Mouse (Mus musculus) CH12.LX (cell line): ENCODE results near the gene Ttll7. TPM values are rescaled to one million over a fixed set of nuclear protein-coding genes. Genes with fewer than 3 reads are reported as not detected.
A peak's percentile ranks its signal among the peaks of the same experiment; 100 is the strongest.

Source experiments
- DNase-seq: peaks from one replicate; pipeline ENCODE4 v3.0.0-alpha.2; 2013; ENCODE audit errors: extremely low read depth
- H3K27ac ChIP-seq: 2 replicates; pipeline ENCODE4 v1.5.1; 2012; ENCODE audit warnings: low read depth, mild to moderate bottlenecking, control low read depth, moderate library complexity; ENCODE audit not compliant: insufficient read depth
- H3K27me3 ChIP-seq: replicated peaks from 2 replicates; pipeline ENCODE3; 2012; ENCODE audit warnings: inconsistent platforms
- H3K36me3 ChIP-seq, 2 experiments: replicated peaks in 1 of 2; 2 replicates each; pipeline versions ENCODE3 to v1.6.1; 2012; ENCODE audit warnings: inconsistent platforms in 1 of 2, low read length in 1 of 2, mild to moderate bottlenecking in 1 of 2, mixed read lengths in 1 of 2, moderate library complexity in 1 of 2; ENCODE audit not compliant: control insufficient read depth in 1 of 2, insufficient read depth in 1 of 2
- H3K4me1 ChIP-seq, 2 experiments: 2 replicates each; pipeline ENCODE4 v1.6.1; 2012; ENCODE audit warnings: inconsistent platforms in 1 of 2, moderate library complexity in 1 of 2; ENCODE audit not compliant: insufficient read depth in 2 of 2, control insufficient read depth in 1 of 2
- H3K4me2 ChIP-seq: 2 replicates; pipeline ENCODE4 v1.6.1; 2012; ENCODE audit warnings: low read depth, mild to moderate bottlenecking, control low read depth; ENCODE audit not compliant: poor library complexity, insufficient read depth, severe bottlenecking
- H3K4me3 ChIP-seq, 3 experiments: fragments of 150-350 bp in 1 of 3; sonication (generic) in 1 of 3; replicated peaks in 1 of 3; 2 replicates each; pipeline versions ENCODE3 to v1.5.1; 2011 to 2012; ENCODE audit warnings: low read depth in 2 of 3, low read length in 2 of 3, mild to moderate bottlenecking in 2 of 3, moderate library complexity in 2 of 3, control low read depth in 1 of 3, improper control_type of control experiment in 1 of 3, inconsistent platforms in 1 of 3, mixed read lengths in 1 of 3; ENCODE audit not compliant: poor library complexity in 1 of 3
- H3K79me2 ChIP-seq: replicated peaks from 2 replicates; pipeline ENCODE4 v1.6.1; 2012; ENCODE audit warnings: mild to moderate bottlenecking, moderate library complexity; ENCODE audit not compliant: control insufficient read depth, poor library complexity, insufficient read depth, severe bottlenecking; ENCODE audit errors: extremely low read depth
- H3K9ac ChIP-seq: 2 replicates; pipeline ENCODE4 v1.6.1; 2012; ENCODE audit warnings: low read depth, mild to moderate bottlenecking, control low read depth, moderate library complexity; ENCODE audit not compliant: insufficient read depth
- H3K9me3 ChIP-seq: replicated peaks from 2 replicates; pipeline ENCODE3; 2012; ENCODE audit warnings: low read length, inconsistent platforms, mixed read lengths
- BHLHE40 ChIP-seq: IDR thresholded peaks from 2 replicates; pipeline ENCODE4 v1.6.1; 2011; ENCODE audit warnings: mild to moderate bottlenecking, low read depth, low read length, improper control_type of control experiment
- CHD1 ChIP-seq: IDR thresholded peaks from 2 replicates; pipeline ENCODE4 v1.6.1; 2012; ENCODE audit warnings: low read depth, low read length, improper control_type of control experiment, inconsistent platforms
- CTCF ChIP-seq, 2 experiments: IDR thresholded peaks in 1 of 2; conservative IDR thresholded peaks in 1 of 2; 2 replicates each; pipeline ENCODE4 v1.5.1; 2011 to 2012; ENCODE audit warnings: low read depth in 2 of 2, low read length in 2 of 2, improper control_type of control experiment in 1 of 2, inconsistent platforms in 1 of 2, mild to moderate bottlenecking in 1 of 2, moderate library complexity in 1 of 2
- ELF1 ChIP-seq: IDR thresholded peaks from 2 replicates; pipeline ENCODE4 v1.6.1; 2014; ENCODE audit warnings: low read depth, mild to moderate bottlenecking, inconsistent platforms, low read length, improper control_type of control experiment
- HCFC1 ChIP-seq: IDR thresholded peaks from 2 replicates; pipeline ENCODE4 v1.6.1; 2012; ENCODE audit warnings: low read depth, mild to moderate bottlenecking, inconsistent platforms, low read length, improper control_type of control experiment
- IRF4 ChIP-seq: IDR thresholded peaks from 2 replicates; pipeline ENCODE4 v1.6.1; 2014; ENCODE audit warnings: low read depth, mild to moderate bottlenecking, inconsistent platforms, low read length, improper control_type of control experiment
- JUN ChIP-seq: IDR thresholded peaks from 2 replicates; pipeline ENCODE4 v1.6.1; 2011; ENCODE audit warnings: low read depth, mild to moderate bottlenecking, low read length, improper control_type of control experiment, moderate library complexity; ENCODE audit not compliant: insufficient read depth
- KAT2A ChIP-seq: IDR thresholded peaks from 2 replicates; pipeline ENCODE4 v1.6.1; 2012; ENCODE audit warnings: low read length, improper control_type of control experiment, inconsistent platforms; ENCODE audit not compliant: insufficient replicate concordance
- MAX ChIP-seq: IDR thresholded peaks from 2 replicates; pipeline ENCODE4 v1.6.1; 2011; ENCODE audit warnings: low read length, improper control_type of control experiment
- MXI1 ChIP-seq: IDR thresholded peaks from 2 replicates; pipeline ENCODE4 v1.6.1; 2011; ENCODE audit warnings: mild to moderate bottlenecking, low read depth, low read length, improper control_type of control experiment
- MYC ChIP-seq: IDR thresholded peaks from 2 replicates; pipeline ENCODE4 v1.6.1; 2011; ENCODE audit warnings: low read depth, mild to moderate bottlenecking, improper control_type of control experiment, low read length
- NELFE ChIP-seq: IDR thresholded peaks from 2 replicates; pipeline ENCODE4 v1.6.1; 2011; ENCODE audit warnings: low read depth, low read length, improper control_type of control experiment
- NRF1 ChIP-seq: IDR thresholded peaks from 2 replicates; pipeline ENCODE4 v1.6.1; 2014; ENCODE audit warnings: low read depth, mild to moderate bottlenecking, inconsistent platforms, low read length, improper control_type of control experiment, moderate library complexity
- POLR2A ChIP-seq: IDR thresholded peaks from 2 replicates; pipeline ENCODE4 v1.6.1; 2011; ENCODE audit warnings: low read depth, mild to moderate bottlenecking, improper control_type of control experiment, low read length
- RAD21 ChIP-seq: IDR thresholded peaks from 2 replicates; pipeline ENCODE4 v1.6.1; 2011; ENCODE audit warnings: low read depth, mild to moderate bottlenecking, low read length, improper control_type of control experiment, moderate library complexity
- SIN3A ChIP-seq: IDR thresholded peaks from 2 replicates; pipeline ENCODE4 v1.6.1; 2012; ENCODE audit warnings: low read length, improper control_type of control experiment, inconsistent platforms
- SMC3 ChIP-seq: IDR thresholded peaks from 2 replicates; pipeline ENCODE4 v1.6.1; 2011; ENCODE audit warnings: low read depth, low read length, improper control_type of control experiment
- TCF12 ChIP-seq: IDR thresholded peaks from 2 replicates; pipeline ENCODE4 v1.6.1; 2014; ENCODE audit warnings: low read depth, mild to moderate bottlenecking, inconsistent platforms, low read length, improper control_type of control experiment
- UBTF ChIP-seq: IDR thresholded peaks from 2 replicates; pipeline ENCODE4 v1.6.1; 2012; ENCODE audit warnings: low read depth, mild to moderate bottlenecking, inconsistent platforms, low read length, improper control_type of control experiment, moderate library complexity
- ZC3H11A ChIP-seq: IDR thresholded peaks from 2 replicates; pipeline ENCODE4 v1.6.1; 2012; ENCODE audit warnings: low read depth, mild to moderate bottlenecking, inconsistent platforms, low read length, improper control_type of control experiment
- ZKSCAN1 ChIP-seq: IDR thresholded peaks from 2 replicates; pipeline ENCODE4 v1.6.1; 2012; ENCODE audit warnings: low read depth, inconsistent platforms, low read length, improper control_type of control experiment, borderline replicate concordance
- ZMIZ1 ChIP-seq: IDR thresholded peaks from 2 replicates; pipeline ENCODE4 v1.6.1; 2012; ENCODE audit warnings: low read depth, mild to moderate bottlenecking, inconsistent platforms, low read length, improper control_type of control experiment
- ZNF384 ChIP-seq: IDR thresholded peaks from 2 replicates; pipeline ENCODE4 v1.6.1; 2012; ENCODE audit warnings: low read depth, low read length, improper control_type of control experiment, inconsistent platforms
- dilution Hi-C: fragments of 300-500 bp; cut with MboI; formaldehyde crosslinking; loops from 2 replicates; pipeline ENCODE4 v1.14.3; 2020; ENCODE audit warnings: low sequenced_read_pairs; ENCODE audit not compliant: extremely low pct_unique_long_range_greater_than_20kb, extremely low pct_ligation_motif_present
- in situ Hi-C: fragments of 300-500 bp; cut with MboI; formaldehyde crosslinking; loops from 3 replicates; pipeline ENCODE4 v1.14.3; 2019; ENCODE audit warnings: low sequenced_read_pairs, low pct_ligation_motif_present, low pct_unique_long_range_greater_than_20kb, mixed read lengths
- polyA plus RNA-seq: library from polyadenylated mRNA; unstranded; fragments of >175 nt; gene quantifications from 2 replicates; pipeline ENCODE4 v1.2.1, GENCODE M21; 2012; ENCODE audit warnings: low read depth; ENCODE audit not compliant: insufficient read length
- total RNA-seq, 2 experiments: library from RNA; depleted of rRNA; stranded (reverse); fragments of 300-350 nt in 1 of 2; fragments of >200 nt in 1 of 2; gene quantifications; 2 replicates each; pipeline ENCODE4 v1.2.3; 2012 to 2014

Ttll7 gene
- total and polyA plus RNA-seq, 3 experiments: 1.7 to 3.9 (median 2.0) TPM

DNA sequence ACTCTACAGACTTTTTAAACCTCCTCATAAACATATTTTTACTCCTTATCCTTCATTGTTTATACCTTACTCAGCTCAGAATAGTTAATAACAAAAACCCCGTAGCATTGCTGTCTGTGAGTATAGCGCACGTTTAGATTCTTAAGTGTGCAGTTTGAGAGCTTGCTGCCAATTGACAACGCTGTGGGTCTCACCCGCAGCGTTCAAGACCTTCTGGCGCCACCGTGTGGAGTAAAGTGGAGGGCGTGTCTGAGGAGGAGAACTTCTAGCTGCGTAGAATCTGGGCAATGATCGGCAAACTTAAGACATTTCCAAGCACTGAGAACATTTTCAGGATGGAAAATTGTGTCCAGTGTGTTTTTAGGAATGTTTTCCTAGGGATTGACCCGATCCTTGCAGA lies 62.6 kb downstream of the Ttll7 start:
- TF ChIP-seq BHLHE40 (peak; percentile 59; the same call in 1 of the 2 replicates), ELF1 (0 out of 2 replicates have a peak, but pooled peaks have one; percentile 36), RAD21 (peak; percentile 97), NRF1 (peak; percentile 32; the same call in 1 of the 2 replicates), JUN (no peak), TCF12 (no peak), CHD1 (0 out of 2 replicates have a peak, but pooled peaks have one; percentile 54), IRF4 (peak; percentile 33; the same call in 1 of the 2 replicates), HCFC1 (peak; percentile 19; the same call in 1 of the 2 replicates), POLR2A (no peak), UBTF (no peak), SIN3A (peak; percentile 76), ZNF384 (no peak), MXI1 (0 out of 2 replicates have a peak, but pooled peaks have one; percentile 46), MYC (peak; percentile 56), ZC3H11A (peak; percentile 95), ZMIZ1 (no peak), SMC3 (peak; percentile 100), NELFE (peak; percentile 39; the same call in 1 of the 2 replicates), KAT2A (no peak), CTCF (conservative IDR thresholded peaks at IDR 0.05 in 1 of 2, IDR thresholded peaks at IDR 0.05 in 1 of 2; ENCODE audit: low read depth in 2 of 2, low read length in 2 of 2) (peak; percentile 81 to 99)
- H3K4me2 ChIP-seq: 0 out of 2 replicates have a peak overlapping the region, but pooled peaks have one; percentile 33
- no peak overlapping the region for H3K4me3 ChIP-seq
- no peak overlapping the region for H3K27ac ChIP-seq
- no peaks in the 10 kb centered on the region for H3K27me3 ChIP-seq
- dilution Hi-C loops (no loop called here), in situ Hi-C loops (loop anchor here (10.0 kb wide), 2 partner anchors 120 to 330 kb away; no protein-coding TSS in a partner anchor)
- H3K9ac ChIP-seq: no peak overlapping the region
- no peaks in the 10 kb centered on the region for H3K79me2 ChIP-seq
- no peaks in the 10 kb centered on the region for H3K9me3 ChIP-seq
- peaks cover 0 to 4% of the 10 kb centered on the region in 2 experiments; a peak in 1 of 4 replicates for H3K4me1 ChIP-seq
- peak; percentile 89 for DNase-seq
- no peaks in the 10 kb centered on the region for H3K36me3 ChIP-seq

DNA sequence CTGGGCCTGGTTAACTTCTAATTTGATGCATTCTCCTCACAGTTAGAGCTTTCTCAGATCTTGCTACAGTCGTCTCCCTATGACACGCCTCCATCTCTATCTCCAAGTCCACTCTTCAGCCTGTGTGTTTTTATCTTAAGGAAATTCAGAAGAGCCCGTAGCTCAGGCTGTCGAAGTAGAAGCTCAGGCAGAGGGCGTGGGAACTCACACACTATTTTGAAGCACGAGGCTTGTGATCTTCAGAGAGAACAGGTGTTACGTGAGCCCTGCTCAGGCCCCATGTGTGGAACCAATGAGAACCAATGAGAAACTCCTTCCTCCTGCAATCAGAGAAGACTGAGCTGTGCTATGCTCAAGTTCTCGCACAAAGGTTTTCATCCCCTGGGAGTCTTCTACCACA lies 65.7 kb downstream of the Ttll7 start:
- dilution Hi-C loops (no loop called here), in situ Hi-C loops (loop anchor here (10.0 kb wide), 2 partner anchors 123 to 333 kb away; no protein-coding TSS in a partner anchor)
- H3K4me2 ChIP-seq: no peak overlapping the region
- H3K27me3 ChIP-seq: no peaks in the 10 kb centered on the region
- DNase-seq: no peak
- H3K9ac ChIP-seq: no peak overlapping the region
- H3K27ac ChIP-seq: no peak overlapping the region
- no peaks in the 10 kb centered on the region for H3K79me2 ChIP-seq
- H3K4me3 ChIP-seq: no peak overlapping the region
- no peaks in the 10 kb centered on the region for H3K9me3 ChIP-seq
- no peaks in the 10 kb centered on the region for H3K36me3 ChIP-seq
- TF ChIP-seq ZKSCAN1 (no peak), MAX (peak; percentile 63; the same call in 1 of the 2 replicates)
- H3K4me1 ChIP-seq: peaks cover 0 to 4% of the 10 kb centered on the region in 2 experiments; a peak in 1 of 4 replicates
